Mouse (Mus musculus) liver, embryonic 16.5 days (tissue): ENCODE measurements around the gene Mapk3. TPM values are rescaled to one million over a fixed set of nuclear protein-coding genes. Genes with fewer than 3 reads are reported as not detected.

Source experiments
- ATAC-seq: fragments of 200-750 bp; cut with Nextera tagmentation; 2 replicates; pipeline ENCODE4 v1.8.0; 2017; ENCODE audit warnings: low read depth, mild to moderate bottlenecking, moderate number of reproducible peaks, moderate library complexity
- H3K27ac ChIP-seq: fragments of 300-500 bp; sonication (generic); 2 replicates; pipeline ENCODE4 v1.5.1; 2014; ENCODE audit warnings: mild to moderate bottlenecking, low read length
- H3K27me3 ChIP-seq: fragments of 300-500 bp; sonication (generic); 2 replicates; pipeline ENCODE4 v1.6.1; 2014; ENCODE audit warnings: low read depth, low read length, mixed read lengths; ENCODE audit not compliant: control insufficient read depth, insufficient read depth
- H3K36me3 ChIP-seq: fragments of 300-500 bp; sonication (generic); 2 replicates; pipeline ENCODE4 v1.6.1; 2014; ENCODE audit warnings: mild to moderate bottlenecking; ENCODE audit not compliant: control insufficient read depth, insufficient read depth
- H3K4me1 ChIP-seq: fragments of 300-500 bp; sonication (generic); 2 replicates; pipeline ENCODE4 v1.6.1; 2014; ENCODE audit warnings: low read depth, low read length, mixed read lengths; ENCODE audit not compliant: control insufficient read depth
- H3K4me2 ChIP-seq: fragments of 300-500 bp; sonication (generic); 2 replicates; pipeline ENCODE4 v1.6.1; 2014; ENCODE audit warnings: low read depth, low read length, mixed read lengths
- H3K4me3 ChIP-seq: fragments of 300-500 bp; sonication (generic); 2 replicates; pipeline ENCODE4 v1.5.1; 2014; ENCODE audit warnings: low read depth, mild to moderate bottlenecking, low read length
- H3K9ac ChIP-seq: fragments of 300-500 bp; sonication (generic); 2 replicates; pipeline ENCODE4 v1.6.1; 2014; ENCODE audit warnings: low read depth, low read length
- H3K9me3 ChIP-seq: fragments of 300-500 bp; sonication (generic); replicated peaks from 2 replicates; pipeline ENCODE4 v1.6.1; 2016; ENCODE audit warnings: low read length; ENCODE audit not compliant: control insufficient read depth
- WGBS: fragments of 180-500 bp; shearing (Covaris S2); extraction: QIAGEN DNeasy Blood & Tissue Kit; methylation state at CpG from one replicate; pipeline ENCODE4 v1.1.7; 2014; ENCODE audit not compliant: insufficient replicate concordance; 5-methylcytosine and 5-hydroxymethylcytosine counted together
- polyA plus RNA-seq: library from polyadenylated mRNA; unstranded; fragments of >200 nt; fragmentation: Nextera tagmentation; extraction: Ambion mirVana; gene quantifications from 2 replicates; pipeline ENCODE4 v1.2.1, GENCODE M21; 2015

The Mapk3 gene
- polyA plus RNA-seq, 1 experiment from 2014 or later = 22.3 TPM

- ATAC-seq = no peak
- Histone ChIP-seq H3K9ac (no peak overlapping the region), H3K4me1 (peaks cover 52% of the 10 kb centered on the region), H3K4me2 (no peak overlapping the region), H3K27ac (no peak overlapping the region), H3K27me3 (no peaks in the 10 kb centered on the region), H3K4me3 (no peak overlapping the region), H3K36me3 (peaks cover 6% of the 10 kb centered on the region), H3K9me3 (no peaks in the 10 kb centered on the region)
- WGBS = 80% methylated on average over 16 of the region's 16 CpGs
These were observed 36.3 kb downstream of the Mapk3 start for GRCm38 (mm10) chr7:126795387-126796317.

GRCm38 (mm10) chr7:126796350-126796932 is 37.0 kb downstream of the Mapk3 start:
- no peak overlapping the region for H3K9ac ChIP-seq
- peaks cover 6% of the 10 kb centered on the region for H3K36me3 ChIP-seq
- ATAC-seq = no peak
- no peak overlapping the region for H3K27ac ChIP-seq
- no peaks in the 10 kb centered on the region for H3K27me3 ChIP-seq
- H3K4me3 ChIP-seq = no peak overlapping the region
- peaks cover 47% of the 10 kb centered on the region for H3K4me1 ChIP-seq
- H3K9me3 ChIP-seq = no peaks in the 10 kb centered on the region
- 60% methylated on average over 8 of the region's 8 CpGs for WGBS
- H3K4me2 ChIP-seq = no peak overlapping the region

GRCm38 (mm10) chr7:126797411-126798126 is 38.2 kb downstream of the Mapk3 start, which contains the start of gene Fam57b:
Gene Fam57b, plus strand, starts transcription at chr7:126797668.
- peaks cover 6% of the 10 kb centered on the region for H3K36me3 ChIP-seq
- H3K9me3 ChIP-seq = no peaks in the 10 kb centered on the region
- peak within 1 kb of the TSS; percentile 79 for H3K9ac ChIP-seq
- peak within 1 kb of the TSS; percentile 81 for H3K4me3 ChIP-seq
- peaks cover 45% of the 10 kb centered on the region for H3K4me1 ChIP-seq
- H3K27me3 ChIP-seq = no peaks in the 10 kb centered on the region
- 10% methylated on average over 21 of the region's 21 CpGs for WGBS
- H3K4me2 ChIP-seq = peak within 1 kb of the TSS; percentile 97
- H3K27ac ChIP-seq = peak within 1 kb of the TSS; percentile 88
- no peak for ATAC-seq

GRCm38 (mm10) chr7:126798127-126799049 is 39.0 kb downstream of the Mapk3 start:
- Histone ChIP-seq H3K4me3 (peak overlapping the region; percentile 81), H3K27me3 (no peaks in the 10 kb centered on the region), H3K4me2 (peak overlapping the region; percentile 97), H3K36me3 (peaks cover 6% of the 10 kb centered on the region), H3K4me1 (peaks cover 38% of the 10 kb centered on the region), H3K9ac (peak overlapping the region; percentile 79), H3K9me3 (no peaks in the 10 kb centered on the region), H3K27ac (peak overlapping the region; percentile 88)
- peak; percentile 28 for ATAC-seq
- under 1% methylated on average over 40 of the region's 40 CpGs for WGBS

- Histone ChIP-seq H3K4me2 (peak overlapping the region; percentile 97), H3K4me3 (peak overlapping the region; percentile 81), H3K36me3 (peaks cover 6% of the 10 kb centered on the region), H3K4me1 (peaks cover 38% of the 10 kb centered on the region), H3K27ac (peak overlapping the region; percentile 91), H3K9me3 (no peaks in the 10 kb centered on the region), H3K9ac (peak overlapping the region; percentile 79), H3K27me3 (no peaks in the 10 kb centered on the region)
- peak; percentile 94 for ATAC-seq
- WGBS = 1% methylated on average over 33 of the region's 36 CpGs
These were observed 39.7 kb downstream of the Mapk3 start for GRCm38 (mm10) chr7:126799050-126799467.

- no peaks in the 10 kb centered on the region for H3K27me3 ChIP-seq
- peaks cover 38% of the 10 kb centered on the region for H3K4me1 ChIP-seq
- peaks cover 6% of the 10 kb centered on the region for H3K36me3 ChIP-seq
- 3% methylated on average over 38 of the region's 38 CpGs for WGBS
- peak overlapping the region; percentile 81 for H3K4me3 ChIP-seq
- H3K9me3 ChIP-seq = no peaks in the 10 kb centered on the region
- peak overlapping the region; percentile 97 for H3K4me2 ChIP-seq
- ATAC-seq = peak; percentile 67
- peak overlapping the region; percentile 73 for H3K9ac ChIP-seq
- H3K27ac ChIP-seq = peak overlapping the region; percentile 91
These were observed 40.3 kb downstream of the Mapk3 start for GRCm38 (mm10) chr7:126799468-126800268.

GRCm38 (mm10) chr7:126800269-126801056 is 41.1 kb downstream of the Mapk3 start:
- H3K4me2 ChIP-seq = peak overlapping the region; percentile 97
- no peak for ATAC-seq
- no peaks in the 10 kb centered on the region for H3K9me3 ChIP-seq
- WGBS = 55% methylated on average over 5 of the region's 5 CpGs
- H3K4me3 ChIP-seq = peak overlapping the region; percentile 81
- H3K36me3 ChIP-seq = peaks cover 6% of the 10 kb centered on the region
- H3K9ac ChIP-seq = peak overlapping the region; percentile 73
- peaks cover 38% of the 10 kb centered on the region for H3K4me1 ChIP-seq
- peak overlapping the region; percentile 91 for H3K27ac ChIP-seq
- H3K27me3 ChIP-seq = no peaks in the 10 kb centered on the region
